Mouse (Mus musculus) heart, embryonic 10.5 days (tissue): ENCODE results near the gene Serpine3. TPM values are rescaled to one million over a fixed set of nuclear protein-coding genes. Genes with fewer than 3 reads are reported as not detected.

Experiments
- DNase-seq: peaks from one replicate; pipeline ENCODE4 v3.0.0-alpha.2; 2017; ENCODE audit warnings: low spot score
- H3K27ac ChIP-seq: fragments of 300-500 bp; sonication (generic); 2 replicates; pipeline ENCODE4 v1.5.1; 2016; ENCODE audit warnings: mild to moderate bottlenecking
- H3K27me3 ChIP-seq: fragments of 300-500 bp; sonication (generic); 2 replicates; pipeline ENCODE4 v1.6.1; 2016; ENCODE audit warnings: mild to moderate bottlenecking; ENCODE audit not compliant: poor library complexity, insufficient read depth, severe bottlenecking
- H3K36me3 ChIP-seq: fragments of 300-500 bp; sonication (generic); 2 replicates; pipeline ENCODE4 v1.6.1; 2016; ENCODE audit warnings: mild to moderate bottlenecking, moderate library complexity
- H3K4me1 ChIP-seq: fragments of 300-500 bp; sonication (generic); 2 replicates; pipeline ENCODE4 v1.6.1; 2016; ENCODE audit warnings: mild to moderate bottlenecking
- H3K4me3 ChIP-seq: fragments of 300-500 bp; sonication (generic); 2 replicates; pipeline ENCODE4 v1.5.1; 2016; ENCODE audit warnings: mild to moderate bottlenecking, moderate library complexity
- H3K9me3 ChIP-seq: fragments of 300-500 bp; sonication (generic); 2 replicates; pipeline ENCODE4 v1.6.1; 2016; ENCODE audit warnings: mild to moderate bottlenecking, moderate library complexity
- WGBS: fragments of 180-500 bp; shearing (Covaris S2); methylation state at CpG from one replicate; pipeline ENCODE4 v1.1.7; 2016; 5-methylcytosine and 5-hydroxymethylcytosine counted together
- polyA plus RNA-seq: library from polyadenylated mRNA; unstranded; fragments of >200 nt; fragmentation: Nextera tagmentation; extraction: Ambion mirVana; gene quantifications from 2 replicates; pipeline ENCODE4 v1.2.1, GENCODE M21; 2016

Serpine3 gene
- polyA plus RNA-seq, 1 experiment from 2014 or later = 0.19 TPM

DNA sequence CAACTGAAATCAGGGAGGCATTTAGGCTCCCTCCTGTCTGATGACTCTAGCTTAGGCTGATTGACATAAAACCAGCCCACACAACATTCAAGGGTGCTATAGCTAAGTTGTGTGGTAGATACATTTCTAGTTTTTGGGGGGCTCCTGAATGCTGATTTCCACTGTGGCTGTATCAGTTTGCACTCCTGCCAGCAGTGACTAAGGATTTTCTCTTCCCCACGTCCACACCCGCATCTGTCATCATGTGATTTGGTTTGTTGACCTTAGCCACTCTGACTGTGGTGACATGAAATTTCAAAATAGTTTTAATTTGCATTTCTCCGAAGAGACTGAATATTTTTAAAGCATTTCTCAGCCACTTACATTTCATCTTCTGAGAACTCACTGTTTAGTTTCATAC lies 6.0 kb upstream of the Serpine3 start:
- Histone ChIP-seq H3K27ac (no peak overlapping the region), H3K9me3 (no peaks in the 10 kb centered on the region), H3K36me3 (no peaks in the 10 kb centered on the region), H3K27me3 (no peaks in the 10 kb centered on the region), H3K4me1 (no peaks in the 10 kb centered on the region), H3K4me3 (no peak overlapping the region)
- DNase-seq = peak; percentile 54
- 67% methylated on average over 3 of the region's 3 CpGs for WGBS

DNA sequence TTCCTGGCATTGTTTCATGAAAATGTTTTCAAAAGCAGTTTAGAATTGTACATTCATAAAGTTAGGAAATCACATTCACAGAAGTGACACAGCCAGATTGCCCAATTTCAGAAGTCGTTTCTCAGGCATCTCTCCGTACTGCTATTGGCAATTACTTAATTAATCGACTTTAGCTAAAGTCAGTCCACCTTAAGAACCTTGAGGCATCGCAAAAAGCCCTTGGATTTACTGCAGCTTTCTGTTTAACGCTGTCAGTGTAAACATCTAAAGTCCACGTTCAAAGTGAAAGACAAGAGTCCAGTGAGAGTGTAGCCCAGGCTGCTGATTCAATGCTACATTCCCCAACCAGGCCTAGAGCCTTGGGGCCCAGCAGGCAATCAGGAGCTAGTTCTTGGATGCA lies 1.1 kb upstream of the Serpine3 start:
- Histone ChIP-seq H3K4me3 (no peak overlapping the region), H3K9me3 (no peaks in the 10 kb centered on the region), H3K27ac (no peak overlapping the region), H3K27me3 (0 out of 2 replicates have a peak, but pooled peaks cover 5% of the 10 kb centered on the region), H3K4me1 (no peaks in the 10 kb centered on the region), H3K36me3 (no peaks in the 10 kb centered on the region)
- WGBS = 78% methylated on average over 6 of the region's 6 CpGs
- DNase-seq = peak; percentile 58

DNA sequence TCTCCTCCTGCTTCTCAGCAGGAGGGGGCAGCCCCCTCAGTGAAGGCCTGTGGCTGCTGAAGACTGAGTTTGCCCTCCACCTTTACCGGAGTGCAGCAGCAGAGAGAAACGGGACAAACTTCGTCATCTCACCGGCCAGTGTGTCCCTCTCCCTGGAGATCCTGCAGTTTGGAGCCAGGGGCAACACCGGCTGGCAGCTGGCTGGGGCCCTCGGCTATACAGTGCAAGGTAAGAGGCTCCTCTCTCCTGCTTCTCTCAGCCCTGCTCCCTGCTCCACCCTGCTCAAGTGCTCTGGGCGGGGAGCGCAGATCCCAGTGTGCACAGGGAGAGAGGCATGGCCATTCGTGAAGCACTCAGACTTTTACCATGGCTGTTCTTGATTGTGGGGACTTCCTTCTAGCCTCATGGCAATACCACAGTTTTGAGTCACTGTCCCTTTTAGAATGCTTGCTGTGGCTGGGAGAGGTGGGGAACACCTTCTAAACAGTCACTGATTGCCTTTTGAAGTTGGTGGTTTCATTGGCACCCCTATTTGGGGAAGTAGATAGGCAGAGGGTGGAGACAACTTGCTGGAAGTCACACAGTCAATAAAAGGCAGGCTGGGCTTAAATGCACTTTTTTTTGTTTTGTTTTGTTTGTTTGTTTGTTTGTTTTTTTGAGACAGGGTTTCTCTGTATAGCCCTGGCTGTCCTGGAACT lies 1.7 kb downstream of the Serpine3 start:
- no peaks in the 10 kb centered on the region for H3K36me3 ChIP-seq
- DNase-seq = peak; percentile 73
- 0 out of 2 replicates have a peak, but pooled peaks cover 8% of the 10 kb centered on the region for H3K27me3 ChIP-seq
- no peak overlapping the region for H3K27ac ChIP-seq
- no peaks in the 10 kb centered on the region for H3K9me3 ChIP-seq
- H3K4me1 ChIP-seq = no peaks in the 10 kb centered on the region
- H3K4me3 ChIP-seq = no peak overlapping the region
- WGBS = 46% methylated on average over 9 of the region's 9 CpGs

DNA sequence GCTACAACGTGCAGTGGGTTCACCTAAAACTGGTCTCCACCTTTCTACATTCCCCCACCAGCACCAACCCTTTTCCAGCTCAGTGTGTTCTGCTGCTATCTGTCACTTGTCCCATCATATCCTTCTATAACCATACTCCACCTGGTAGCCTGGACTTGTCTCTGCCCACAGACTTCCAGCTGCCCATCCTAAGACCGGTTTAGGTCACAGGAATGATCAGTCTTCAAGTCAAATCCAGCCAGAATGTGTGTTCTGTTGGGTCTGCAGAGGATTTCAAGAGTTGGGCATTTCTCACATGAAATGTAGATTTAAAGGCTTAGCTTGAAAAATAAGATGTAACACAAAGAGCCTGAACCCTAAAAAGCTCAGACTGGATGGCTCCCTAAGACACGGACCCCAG lies 10.2 kb downstream of the Serpine3 start:
- 78% methylated on average over 3 of the region's 3 CpGs for WGBS
- no peaks in the 10 kb centered on the region for H3K4me1 ChIP-seq
- DNase-seq = no peak

DNA sequence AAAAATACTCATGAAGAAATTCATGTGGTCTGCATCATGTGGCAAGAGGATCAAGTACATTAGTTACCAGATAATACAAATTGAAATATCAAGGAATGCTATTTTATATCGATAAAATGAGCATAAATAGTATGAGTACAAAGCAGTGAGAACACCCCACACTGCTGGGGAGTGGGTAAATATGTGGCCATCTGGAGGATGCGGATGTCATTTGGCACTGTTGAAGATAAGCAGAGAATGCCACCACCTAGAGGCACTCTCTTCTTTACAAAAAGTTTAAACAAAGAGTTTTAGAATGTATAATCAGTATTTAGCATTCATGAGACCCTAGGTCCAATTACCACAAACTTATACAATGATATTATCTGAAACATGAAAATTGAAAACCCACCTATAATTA lies 54.7 kb downstream of the Serpine3 start:
- Histone ChIP-seq H3K9me3 (no peaks in the 10 kb centered on the region), H3K4me1 (peaks cover 5% of the 10 kb centered on the region; the same call in 1 of the 2 replicates), H3K27me3 (no peaks in the 10 kb centered on the region), H3K4me3 (no peak overlapping the region), H3K36me3 (peaks cover 28% of the 10 kb centered on the region), H3K27ac (no peak overlapping the region)
- 76% methylated on average over 2 of the region's 2 CpGs for WGBS
- no peak for DNase-seq

More for the DNA sequence above, 10.2 kb downstream of the Serpine3 start:
- no peaks in the 10 kb centered on the region for H3K36me3 ChIP-seq
- H3K4me3 ChIP-seq = no peak overlapping the region
- H3K27ac ChIP-seq = no peak overlapping the region
- H3K27me3 ChIP-seq = peaks cover 3% of the 10 kb centered on the region; the same call in 1 of the 2 replicates
- H3K9me3 ChIP-seq = no peaks in the 10 kb centered on the region

DNA sequence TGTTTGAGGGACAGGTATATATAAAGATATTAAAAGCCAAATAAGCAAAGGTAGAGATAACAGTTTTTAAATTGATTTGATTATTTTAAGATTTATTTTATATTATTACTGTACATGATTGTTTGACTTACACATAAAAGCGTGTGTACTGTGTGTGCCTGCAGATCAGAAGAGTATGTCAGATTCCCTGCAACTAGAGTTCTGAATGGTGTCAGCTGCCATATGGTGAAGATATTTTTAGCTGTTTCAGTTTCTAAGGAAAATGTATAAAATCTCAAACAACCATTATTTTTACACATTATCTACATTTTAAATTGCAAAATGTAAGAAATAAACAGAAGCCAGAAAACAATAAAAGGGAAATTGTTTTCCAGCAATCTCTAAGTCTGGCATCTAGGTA lies 58.2 kb downstream of the Serpine3 start:
- Histone ChIP-seq H3K36me3 (peaks cover 9% of the 10 kb centered on the region), H3K9me3 (no peaks in the 10 kb centered on the region), H3K4me3 (no peak overlapping the region), H3K27ac (no peak overlapping the region), H3K27me3 (no peaks in the 10 kb centered on the region), H3K4me1 (peaks cover 5% of the 10 kb centered on the region; the same call in 1 of the 2 replicates)
- WGBS = 80% methylated on average over 1 of the region's 1 CpGs
- no peak for DNase-seq

DNA sequence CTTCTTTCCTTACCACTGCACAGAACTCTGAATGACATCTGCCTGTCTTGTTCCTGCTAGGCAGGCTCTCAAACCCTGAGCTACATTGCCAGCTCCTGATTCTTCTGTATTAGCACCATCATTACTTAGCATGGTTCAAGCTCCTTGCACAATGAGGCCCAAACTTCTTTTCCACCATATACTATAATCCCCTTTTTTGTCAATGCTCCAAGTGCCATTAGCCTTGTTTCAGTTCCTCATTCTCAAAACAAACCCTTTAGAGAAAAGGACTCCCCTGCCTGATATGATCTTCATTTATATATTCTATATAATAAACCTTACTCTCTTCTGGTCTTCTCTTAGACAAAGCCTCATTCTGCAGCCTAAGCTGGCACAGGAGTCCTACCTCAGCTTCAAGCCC lies 61.1 kb downstream of the Serpine3 start:
- H3K36me3 ChIP-seq = peaks cover 9% of the 10 kb centered on the region

DNA sequence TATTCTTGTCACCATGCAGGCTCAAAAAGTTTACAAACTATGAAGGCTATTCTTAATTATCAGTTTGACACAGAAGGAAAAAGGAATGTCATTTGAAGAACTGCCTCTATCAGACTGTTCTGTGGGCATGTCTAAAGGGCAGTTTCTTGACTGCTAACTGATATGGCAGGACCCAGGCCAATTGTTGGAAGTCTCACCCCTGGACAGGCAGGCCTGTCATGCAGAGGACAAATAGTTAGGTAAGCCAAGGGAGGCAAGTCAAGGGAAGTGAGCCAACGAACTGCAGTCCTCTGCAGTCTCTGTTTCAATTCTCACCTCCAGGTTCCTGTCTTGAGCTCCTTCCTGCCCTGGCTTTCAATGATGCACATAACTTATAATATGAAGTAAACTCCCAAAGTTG lies 68.4 kb downstream of the Serpine3 start:
- no peaks in the 10 kb centered on the region for H3K9me3 ChIP-seq
- no peaks in the 10 kb centered on the region for H3K4me1 ChIP-seq
- no peak overlapping the region for H3K4me3 ChIP-seq
- WGBS = 61% methylated on average over 1 of the region's 1 CpGs
- H3K27me3 ChIP-seq = no peaks in the 10 kb centered on the region
- H3K36me3 ChIP-seq = peaks cover 29% of the 10 kb centered on the region
- no peak overlapping the region for H3K27ac ChIP-seq
- no peak for DNase-seq

More for the DNA sequence above, 61.1 kb downstream of the Serpine3 start:
- Histone ChIP-seq H3K4me3 (no peak overlapping the region), H3K27me3 (no peaks in the 10 kb centered on the region), H3K9me3 (no peaks in the 10 kb centered on the region), H3K27ac (no peak overlapping the region), H3K4me1 (peaks cover 5% of the 10 kb centered on the region; the same call in 1 of the 2 replicates)
- no peak for DNase-seq

DNA sequence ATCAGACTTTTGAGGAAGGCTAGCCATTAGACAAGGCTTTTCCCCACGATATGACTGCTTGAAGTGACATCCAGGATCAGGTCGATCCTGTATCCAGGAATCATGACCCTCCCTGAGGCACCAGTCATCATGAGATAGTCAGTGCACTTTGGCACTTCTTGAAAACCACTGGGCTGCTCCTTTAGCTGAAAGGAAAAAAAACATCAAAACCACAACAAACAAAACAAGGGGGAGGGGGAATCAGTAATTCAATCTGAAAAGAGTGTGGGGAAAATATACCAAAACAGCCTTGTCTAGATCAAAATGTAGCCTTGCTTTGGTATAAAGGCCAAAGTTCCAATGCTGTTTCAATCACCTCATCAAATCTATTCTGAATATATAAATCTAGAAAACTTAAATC lies 70.2 kb downstream of the Serpine3 start:
- Histone ChIP-seq H3K36me3 (peaks cover 36% of the 10 kb centered on the region), H3K4me1 (no peaks in the 10 kb centered on the region), H3K4me3 (no peak overlapping the region), H3K27ac (no peak overlapping the region), H3K27me3 (no peaks in the 10 kb centered on the region), H3K9me3 (no peaks in the 10 kb centered on the region)
- 82% methylated on average over 2 of the region's 2 CpGs for WGBS
- DNase-seq = no peak

DNA sequence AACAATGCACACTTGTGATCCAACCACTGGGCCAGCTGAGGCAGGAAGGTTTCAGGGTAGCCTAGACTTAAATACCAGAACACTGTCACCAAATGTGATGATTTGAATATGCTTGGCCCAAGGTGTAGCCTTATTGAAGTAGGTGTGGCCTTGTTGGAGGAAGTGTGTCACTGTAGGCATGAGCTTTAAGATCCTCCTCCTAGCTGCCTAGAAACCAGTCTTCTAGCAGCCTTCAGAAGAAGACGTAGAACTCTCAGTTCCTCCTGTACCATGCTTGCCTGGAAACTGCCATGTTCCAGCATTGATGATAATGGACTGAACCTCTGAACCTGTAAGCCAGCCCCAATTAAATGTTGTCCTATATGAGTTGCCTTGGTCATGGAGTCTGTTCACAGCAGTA lies 72.2 kb downstream of the Serpine3 start:
- no peaks in the 10 kb centered on the region for H3K9me3 ChIP-seq
- H3K4me3 ChIP-seq = no peak overlapping the region
- H3K27me3 ChIP-seq = no peaks in the 10 kb centered on the region
- DNase-seq = no peak
- H3K4me1 ChIP-seq = no peaks in the 10 kb centered on the region
- H3K36me3 ChIP-seq = peaks cover 40% of the 10 kb centered on the region
- WGBS = 89% methylated on average over 1 of the region's 1 CpGs
- H3K27ac ChIP-seq = no peak overlapping the region

Other genes starting within 250 kb of the Serpine3 start
- gene Gucy1b2, start 207.4 kb upstream of the Serpine3 start, polyA plus RNA-seq = 0.05 and 0.15 TPM in 2 replicates
- gene Fam124a, start 107.9 kb upstream of the Serpine3 start, polyA plus RNA-seq = 1.4 and 2.0 TPM in 2 replicates
- gene Gm4131, start 96.7 kb upstream of the Serpine3 start, polyA plus RNA-seq = not detected in 2 replicates
- gene Ints6, start 97.5 kb downstream of the Serpine3 start, polyA plus RNA-seq = 18.1 and 26.5 TPM in 2 replicates
- 8.9 and 9.5 TPM in 2 replicates for gene Wdfy2, start 174.0 kb downstream of the Serpine3 start, polyA plus RNA-seq